Mouse (Mus musculus) cerebellum, adult 18-20 months (tissue): ENCODE results near the gene 4833427G06Rik.
"Not testable (repeated sequence)": the region's sequence is repeated elsewhere in the genome, so short reads cannot be mapped to it uniquely, and the experiment has no call there.

Experiments used
- DNase-seq, 2 experiments: peaks; one replicate each; pipeline ENCODE4 v3.0.0; 2021

The 4833427G06Rik gene

GRCm38 (mm10) chr9:51101756-51102425, at the start of gene 4833427G06Rik:
Gene 4833427G06Rik (minus strand): TSS chr9:51102078.
- peak; percentile 32 to 35 for DNase-seq

- no peak for DNase-seq
Measured at GRCm38 (mm10) chr9:51147294-51147693, 45.4 kb upstream of the 4833427G06Rik start.

- no peak for DNase-seq
Measured at GRCm38 (mm10) chr9:51146496-51146895, 44.6 kb upstream of the 4833427G06Rik start.

- no peak for DNase-seq
Measured at GRCm38 (mm10) chr9:51144218-51144617, 42.3 kb upstream of the 4833427G06Rik start.

GRCm38 (mm10) chr9:51143437-51143836, 41.6 kb upstream of the 4833427G06Rik start:
- no peak for DNase-seq

- DNase-seq, result no peak
Measured at GRCm38 (mm10) chr9:51140711-51141110, 38.8 kb upstream of the 4833427G06Rik start.

- DNase-seq, result not testable (repeated sequence)
Measured at GRCm38 (mm10) chr9:51139401-51139800, 37.5 kb upstream of the 4833427G06Rik start.

GRCm38 (mm10) chr9:51138301-51138700, 36.4 kb upstream of the 4833427G06Rik start:
- no peak for DNase-seq

- no peak for DNase-seq
Measured at GRCm38 (mm10) chr9:51137836-51138235, 36.0 kb upstream of the 4833427G06Rik start.

- DNase-seq, result no peak
Measured at GRCm38 (mm10) chr9:51137432-51137831, 35.6 kb upstream of the 4833427G06Rik start.

GRCm38 (mm10) chr9:51136985-51137384, 35.1 kb upstream of the 4833427G06Rik start:
- DNase-seq, result peak; percentile 18

- DNase-seq, result no peak
Measured at GRCm38 (mm10) chr9:51114767-51115166, 12.9 kb upstream of the 4833427G06Rik start.

- DNase-seq, result no peak
Measured at GRCm38 (mm10) chr9:51105751-51106150, 3.9 kb upstream of the 4833427G06Rik start.

GRCm38 (mm10) chr9:51103808-51104514, 2.1 kb upstream of the 4833427G06Rik start:
- peak; percentile 9 to 23 for DNase-seq

GRCm38 (mm10) chr9:51102963-51103807, 1.3 kb upstream of the 4833427G06Rik start:
- DNase-seq, result peak; percentile 43 to 47

GRCm38 (mm10) chr9:51096306-51096705, 5.6 kb downstream of the 4833427G06Rik start:
- DNase-seq, result no peak

GRCm38 (mm10) chr9:51093697-51094096, 8.2 kb downstream of the 4833427G06Rik start:
- DNase-seq, result no peak

- no peak for DNase-seq
Measured at GRCm38 (mm10) chr9:51081614-51082013, 20.3 kb downstream of the 4833427G06Rik start.

GRCm38 (mm10) chr9:51076979-51077315, 24.9 kb downstream of the 4833427G06Rik start, which contains the start of gene Layn:
Gene Layn (minus strand): TSS chr9:51077094.
- peak; percentile 18 to 30 for DNase-seq

- DNase-seq, result peak; percentile 30 to 31
Measured at GRCm38 (mm10) chr9:51076300-51076978, 25.4 kb downstream of the 4833427G06Rik start.

- peak; percentile 65 to 70 for DNase-seq
Measured at GRCm38 (mm10) chr9:51075780-51076179, 26.1 kb downstream of the 4833427G06Rik start.

- no peak for DNase-seq
Measured at GRCm38 (mm10) chr9:51070801-51071200, 31.1 kb downstream of the 4833427G06Rik start.

GRCm38 (mm10) chr9:51068202-51068601, 33.7 kb downstream of the 4833427G06Rik start:
- DNase-seq, result no peak
